Mouse (Mus musculus): ENCODE measurements around the gene Ccdc63. TPM values are rescaled to one million over a fixed set of nuclear protein-coding genes. Genes with fewer than 3 reads are reported as not detected.
A peak's percentile ranks its signal among the peaks of the same experiment; 100 is the strongest.

Gene Ccdc63
- total RNA-seq, 1 experiment = 2.2 TPM

DNA sequence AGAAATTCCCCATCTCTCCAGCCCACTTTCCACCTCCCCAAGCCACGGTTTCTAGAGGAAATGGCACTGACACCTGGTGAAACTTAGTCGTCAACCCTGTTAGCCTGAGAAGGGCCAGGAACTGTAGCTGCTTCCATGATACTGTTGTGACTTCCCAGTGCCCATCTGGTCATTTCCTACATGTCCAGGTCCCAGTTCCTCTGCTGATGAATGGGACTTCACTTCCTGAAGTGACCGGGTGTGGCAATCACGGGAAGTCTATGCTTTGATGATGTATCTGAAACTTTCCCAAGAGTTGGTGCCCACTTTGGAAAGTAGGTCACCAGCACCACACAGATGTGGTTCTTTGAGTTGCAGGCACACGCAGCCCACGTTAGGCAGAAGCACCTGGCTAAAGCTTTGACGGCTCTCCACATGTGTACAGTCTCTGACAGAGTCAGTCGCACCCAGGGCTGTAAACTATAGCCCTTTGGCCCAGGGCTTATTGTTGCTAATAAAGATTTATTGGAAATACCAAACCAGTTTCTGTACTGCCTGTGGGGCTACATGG lies 15.3 kb downstream of the Ccdc63 start:
- in situ Hi-C loops (cut with MboI; ENCODE audit: low sequenced_read_pairs in 2 of 2, unreplicated experiment in 2 of 2) = no loop called here
- TF ChIP-seq HCFC1 (IDR thresholded peaks at IDR 0.05; ENCODE audit: borderline replicate concordance, insufficient read depth, low read length) (no peak), ZNF384 (IDR thresholded peaks at IDR 0.05; ENCODE audit: low read depth, low read length) (no peak), MAFK (IDR thresholded peaks at IDR 0.05; ENCODE audit: insufficient read depth, low read depth, low read length) (no peak), ZC3H11A (IDR thresholded peaks at IDR 0.05; ENCODE audit: borderline replicate concordance, low read depth, low read length) (no peak), CHD2 (IDR thresholded peaks at IDR 0.05; ENCODE audit: low read depth, low read length) (no peak)
- DNase-seq (ENCODE audit: low read depth, low spot score) = no peak
- no peak overlapping the region; the same call in 1 of the 2 replicates for H3K27ac ChIP-seq (ENCODE audit: insufficient read depth, low read depth, low read length, poor library complexity, severe bottlenecking)
- H3K9ac ChIP-seq (ENCODE audit: insufficient read depth, low read depth, low read length, poor library complexity, severe bottlenecking) = no peak overlapping the region
- H3K4me3 ChIP-seq (ENCODE audit: insufficient read depth in 1 of 2, low read depth in 1 of 2, low read length in 2 of 2, poor library complexity in 1 of 2, severe bottlenecking in 1 of 2) = no peak overlapping the region
- no peaks in the 10 kb centered on the region for H3K9me3 ChIP-seq (ENCODE audit: control insufficient read depth, insufficient read depth, low read depth, low read length)
- no peaks in the 10 kb centered on the region for H3K36me3 ChIP-seq (ENCODE audit: control insufficient read depth, insufficient read depth, low read length, poor library complexity, severe bottlenecking)
- peaks cover 3 to 13% of the 10 kb centered on the region in 2 experiments for H3K4me1 ChIP-seq (ENCODE audit: control insufficient read depth in 2 of 2, insufficient read depth in 2 of 2, low read length in 2 of 2, poor library complexity in 1 of 2)

DNA sequence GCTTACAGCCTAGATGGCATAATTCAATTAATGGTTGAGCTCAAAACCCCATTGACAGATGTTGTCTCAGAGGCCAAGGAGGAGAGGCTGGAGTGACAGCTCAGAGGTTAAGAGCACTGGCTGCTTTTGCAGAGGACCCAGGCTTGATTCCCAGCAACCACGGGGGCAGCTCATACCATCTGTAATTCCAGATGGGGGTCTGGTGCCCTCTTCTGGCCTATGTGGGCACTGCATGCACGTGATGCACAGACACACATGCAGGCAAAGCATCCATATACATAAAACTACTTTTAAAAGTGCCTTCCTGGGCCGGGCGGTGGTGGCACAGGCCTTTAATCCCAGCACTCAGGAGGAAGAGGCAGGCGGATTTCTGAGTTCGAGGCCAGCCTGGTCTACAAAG lies 24.4 kb downstream of the Ccdc63 start:
- DNase-seq (ENCODE audit: low read depth, low spot score) = peak; percentile 78
- H3K9me3 ChIP-seq (ENCODE audit: control insufficient read depth, insufficient read depth, low read depth, low read length) = no peaks in the 10 kb centered on the region
- no peaks in the 10 kb centered on the region for H3K36me3 ChIP-seq (ENCODE audit: control insufficient read depth, insufficient read depth, low read length, poor library complexity, severe bottlenecking)
- in situ Hi-C loops (cut with MboI; ENCODE audit: low sequenced_read_pairs in 2 of 2, unreplicated experiment in 2 of 2) = no loop called here
- peaks cover 0 to 10% of the 10 kb centered on the region in 2 experiments; a peak in 1 of 4 replicates for H3K4me1 ChIP-seq (ENCODE audit: control insufficient read depth in 2 of 2, insufficient read depth in 2 of 2, low read length in 2 of 2, poor library complexity in 1 of 2)
- no peak overlapping the region for H3K27ac ChIP-seq (ENCODE audit: insufficient read depth, low read depth, low read length, poor library complexity, severe bottlenecking)
- no peak overlapping the region for H3K4me3 ChIP-seq (ENCODE audit: insufficient read depth in 1 of 2, low read depth in 1 of 2, low read length in 2 of 2, poor library complexity in 1 of 2, severe bottlenecking in 1 of 2)
- no peak for TF ChIP-seq ZNF384 (IDR thresholded peaks at IDR 0.05; ENCODE audit: low read depth, low read length)
- no peak for TF ChIP-seq MAFK (IDR thresholded peaks at IDR 0.05; ENCODE audit: insufficient read depth, low read depth, low read length)
- TF ChIP-seq CHD2 (IDR thresholded peaks at IDR 0.05; ENCODE audit: low read depth, low read length) = no peak
- no peak for TF ChIP-seq HCFC1 (IDR thresholded peaks at IDR 0.05; ENCODE audit: borderline replicate concordance, insufficient read depth, low read length)
- no peak for TF ChIP-seq ZC3H11A (IDR thresholded peaks at IDR 0.05; ENCODE audit: borderline replicate concordance, low read depth, low read length)
- H3K9ac ChIP-seq (ENCODE audit: insufficient read depth, low read depth, low read length, poor library complexity, severe bottlenecking) = no peak overlapping the region

DNA sequence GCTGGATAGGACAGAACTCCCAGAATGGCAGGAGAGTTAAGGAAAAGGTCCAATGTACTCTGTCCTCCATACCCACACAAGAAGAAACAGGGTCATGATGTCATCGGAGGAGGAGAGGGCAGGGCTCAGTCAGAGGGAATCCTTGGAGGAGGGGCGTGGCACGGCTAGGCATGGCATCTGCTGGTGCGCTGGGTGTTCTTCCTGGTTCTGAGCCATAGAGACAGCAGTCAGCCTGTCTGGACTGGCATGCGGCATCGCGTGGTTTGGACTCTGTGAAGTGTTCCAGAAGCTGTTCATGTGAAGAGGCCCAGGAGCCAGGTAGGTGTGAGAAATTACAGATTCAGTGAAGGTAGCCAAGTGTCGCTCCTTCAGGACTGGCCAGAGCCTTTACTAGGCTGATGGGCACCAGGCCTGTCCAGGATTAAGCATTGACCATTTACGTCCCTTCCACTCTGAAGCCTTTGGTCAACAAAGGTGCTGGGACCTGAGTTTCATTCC lies 25.3 kb downstream of the Ccdc63 start:
- in situ Hi-C loops (cut with MboI; ENCODE audit: low sequenced_read_pairs in 2 of 2, unreplicated experiment in 2 of 2) = no loop called here
- TF ChIP-seq MAFK (IDR thresholded peaks at IDR 0.05; ENCODE audit: insufficient read depth, low read depth, low read length) (no peak), HCFC1 (IDR thresholded peaks at IDR 0.05; ENCODE audit: borderline replicate concordance, insufficient read depth, low read length) (no peak), ZC3H11A (IDR thresholded peaks at IDR 0.05; ENCODE audit: borderline replicate concordance, low read depth, low read length) (no peak), CHD2 (IDR thresholded peaks at IDR 0.05; ENCODE audit: low read depth, low read length) (no peak), ZNF384 (IDR thresholded peaks at IDR 0.05; ENCODE audit: low read depth, low read length) (no peak)

DNA sequence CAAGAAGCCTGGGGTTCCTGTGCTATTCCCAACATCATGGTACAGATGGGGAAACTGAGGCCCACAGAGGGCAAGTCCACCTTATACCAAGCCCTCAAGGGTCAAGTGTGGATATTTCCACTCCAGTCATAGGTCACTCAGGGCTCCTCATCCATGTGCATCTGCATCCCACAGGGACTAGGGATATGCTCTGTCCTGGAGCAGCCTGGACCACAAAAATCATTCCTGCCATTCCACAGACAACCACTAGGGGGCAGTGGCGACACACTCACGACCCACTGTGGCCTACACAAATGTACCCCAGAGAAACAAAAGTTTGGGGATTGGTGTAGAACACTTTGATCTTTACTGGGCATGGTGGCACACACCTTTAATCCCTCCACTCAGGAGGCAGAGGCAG lies 26.4 kb downstream of the Ccdc63 start:
- Histone ChIP-seq H3K36me3 (ENCODE audit: control insufficient read depth, insufficient read depth, low read length, poor library complexity, severe bottlenecking) (no peaks in the 10 kb centered on the region), H3K9ac (ENCODE audit: insufficient read depth, low read depth, low read length, poor library complexity, severe bottlenecking) (no peak overlapping the region), H3K27ac (ENCODE audit: insufficient read depth, low read depth, low read length, poor library complexity, severe bottlenecking) (no peak overlapping the region), H3K4me3 (ENCODE audit: insufficient read depth in 1 of 2, low read depth in 1 of 2, low read length in 2 of 2, poor library complexity in 1 of 2, severe bottlenecking in 1 of 2) (no peak overlapping the region), H3K9me3 (ENCODE audit: control insufficient read depth, insufficient read depth, low read depth, low read length) (no peaks in the 10 kb centered on the region), H3K4me1 (ENCODE audit: control insufficient read depth in 2 of 2, insufficient read depth in 2 of 2, low read length in 2 of 2, poor library complexity in 1 of 2) (peaks cover 0 to 13% of the 10 kb centered on the region in 2 experiments; a peak in 2 of 4 replicates)
- TF ChIP-seq HCFC1 (IDR thresholded peaks at IDR 0.05; ENCODE audit: borderline replicate concordance, insufficient read depth, low read length) (no peak), MAFK (IDR thresholded peaks at IDR 0.05; ENCODE audit: insufficient read depth, low read depth, low read length) (no peak), CHD2 (IDR thresholded peaks at IDR 0.05; ENCODE audit: low read depth, low read length) (no peak), ZC3H11A (IDR thresholded peaks at IDR 0.05; ENCODE audit: borderline replicate concordance, low read depth, low read length) (no peak), ZNF384 (IDR thresholded peaks at IDR 0.05; ENCODE audit: low read depth, low read length) (no peak)
- in situ Hi-C loops (cut with MboI; ENCODE audit: low sequenced_read_pairs in 2 of 2, unreplicated experiment in 2 of 2) = no loop called here
- DNase-seq (ENCODE audit: low read depth, low spot score) = peak; percentile 53

More for the DNA sequence above, 25.3 kb downstream of the Ccdc63 start:
- H3K4me3 ChIP-seq (ENCODE audit: insufficient read depth in 1 of 2, low read depth in 1 of 2, low read length in 2 of 2, poor library complexity in 1 of 2, severe bottlenecking in 1 of 2) = no peak overlapping the region
- H3K4me1 ChIP-seq (ENCODE audit: control insufficient read depth in 2 of 2, insufficient read depth in 2 of 2, low read length in 2 of 2, poor library complexity in 1 of 2) = peaks cover 0 to 13% of the 10 kb centered on the region in 2 experiments; a peak in 2 of 4 replicates
- no peaks in the 10 kb centered on the region for H3K36me3 ChIP-seq (ENCODE audit: control insufficient read depth, insufficient read depth, low read length, poor library complexity, severe bottlenecking)
- no peak overlapping the region for H3K27ac ChIP-seq (ENCODE audit: insufficient read depth, low read depth, low read length, poor library complexity, severe bottlenecking)
- no peak overlapping the region for H3K9ac ChIP-seq (ENCODE audit: insufficient read depth, low read depth, low read length, poor library complexity, severe bottlenecking)
- no peaks in the 10 kb centered on the region for H3K9me3 ChIP-seq (ENCODE audit: control insufficient read depth, insufficient read depth, low read depth, low read length)
- DNase-seq (ENCODE audit: low read depth, low spot score) = no peak
